Mouse (Mus musculus) cortical plate, adult 2 months (tissue): ENCODE measurements around the gene Grip1. TPM values are rescaled to one million over a fixed set of nuclear protein-coding genes. Genes with fewer than 3 reads are reported as not detected.

Source experiments
- H3K27ac ChIP-seq: fragments of 200-500 bp; 2 replicates; pipeline ENCODE4 v1.5.1; 2012; ENCODE audit warnings: low read length, control low read depth, inconsistent platforms; ENCODE audit not compliant: insufficient read depth
- H3K4me1 ChIP-seq: fragments of 200-500 bp; 2 replicates; pipeline ENCODE4 v1.6.1; 2011; ENCODE audit warnings: low read length; ENCODE audit not compliant: control insufficient read depth, insufficient read depth
- H3K4me3 ChIP-seq: fragments of 200-500 bp; 2 replicates; pipeline ENCODE4 v1.5.1; 2011; ENCODE audit warnings: mild to moderate bottlenecking, low read length, control low read depth; ENCODE audit not compliant: insufficient read depth
- CTCF ChIP-seq: fragments of 200-500 bp; IDR thresholded peaks from 2 replicates; pipeline ENCODE4 v1.5.1; 2011; ENCODE audit warnings: mild to moderate bottlenecking, control low read depth, low read length; ENCODE audit not compliant: insufficient read depth; ENCODE audit errors: extremely low read depth
- POLR2A ChIP-seq: fragments of 200-500 bp; IDR thresholded peaks from 2 replicates; pipeline ENCODE4 v1.6.1; 2011; ENCODE audit warnings: mild to moderate bottlenecking, low read length, control low read depth; ENCODE audit not compliant: insufficient read depth; ENCODE audit errors: extremely low read depth
- polyA plus RNA-seq: library from polyadenylated mRNA; depleted of rRNA; stranded (reverse); fragments of >200 nt; gene quantifications from 2 replicates; pipeline ENCODE4 v1.2.3, GENCODE M21; 2012

Grip1 gene
- polyA plus RNA-seq, 1 experiment, result 7.8 TPM

GRCm38 (mm10) chr10:119831086-119831485 is 377.5 kb downstream of the Grip1 start:
- Histone ChIP-seq H3K4me1 (peaks cover 3% of the 10 kb centered on the region), H3K4me3 (no peak overlapping the region), H3K27ac (no peak overlapping the region)
- TF ChIP-seq CTCF, result no peak
- TF ChIP-seq POLR2A, result no peak

GRCm38 (mm10) chr10:119833334-119833733 is 379.7 kb downstream of the Grip1 start:
- TF ChIP-seq POLR2A (no peak), CTCF (no peak)
- no peak overlapping the region for H3K4me3 ChIP-seq
- peaks cover 3% of the 10 kb centered on the region for H3K4me1 ChIP-seq
- H3K27ac ChIP-seq, result no peak overlapping the region

DNA sequence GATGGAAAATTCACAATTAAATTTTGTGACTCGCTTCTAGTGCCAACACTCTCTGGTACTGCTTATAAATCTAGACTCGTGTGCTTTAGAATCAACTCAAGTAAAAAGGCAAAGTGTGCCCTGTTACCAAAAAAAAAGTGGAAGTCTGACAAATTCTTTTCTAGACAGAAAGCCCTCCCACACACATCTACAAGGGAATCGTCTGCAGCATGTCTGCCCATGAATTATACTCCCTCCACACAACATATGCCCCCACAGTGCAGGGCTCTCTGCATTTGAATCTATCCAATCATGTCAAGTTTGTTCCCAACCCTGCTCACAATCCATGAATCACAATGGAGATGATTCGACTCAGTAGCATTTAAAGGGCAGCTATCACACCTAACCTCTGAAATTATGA is 380.5 kb downstream of the Grip1 start:
- no peak overlapping the region for H3K4me3 ChIP-seq
- no peak overlapping the region for H3K27ac ChIP-seq
- no peak for TF ChIP-seq CTCF
- no peak for TF ChIP-seq POLR2A
- H3K4me1 ChIP-seq, result peaks cover 3% of the 10 kb centered on the region

DNA sequence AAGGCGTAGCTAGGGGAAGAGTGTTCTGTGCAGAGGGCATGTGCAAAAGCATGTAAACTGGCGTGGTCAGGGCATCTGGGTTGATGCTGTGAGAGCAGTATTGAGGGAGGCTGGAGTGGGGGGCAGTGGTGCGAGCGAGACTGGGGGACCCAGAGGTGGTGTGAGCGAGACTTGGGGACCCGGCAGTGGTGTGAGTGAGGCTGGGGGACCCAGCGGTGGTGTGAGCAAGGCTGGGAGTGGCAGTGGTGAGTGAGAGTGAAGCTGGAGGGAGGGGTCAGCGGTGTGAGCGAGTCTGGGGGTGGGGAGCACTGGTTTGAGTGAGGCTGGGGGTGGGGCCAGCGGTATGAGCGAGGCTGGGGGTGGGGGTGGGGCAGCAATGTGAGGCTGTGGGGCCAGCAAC is 386.0 kb downstream of the Grip1 start:
- H3K4me3 ChIP-seq, result no peak overlapping the region
- no peaks in the 10 kb centered on the region for H3K4me1 ChIP-seq
- H3K27ac ChIP-seq, result no peak overlapping the region
- TF ChIP-seq CTCF (no peak), POLR2A (no peak)

DNA sequence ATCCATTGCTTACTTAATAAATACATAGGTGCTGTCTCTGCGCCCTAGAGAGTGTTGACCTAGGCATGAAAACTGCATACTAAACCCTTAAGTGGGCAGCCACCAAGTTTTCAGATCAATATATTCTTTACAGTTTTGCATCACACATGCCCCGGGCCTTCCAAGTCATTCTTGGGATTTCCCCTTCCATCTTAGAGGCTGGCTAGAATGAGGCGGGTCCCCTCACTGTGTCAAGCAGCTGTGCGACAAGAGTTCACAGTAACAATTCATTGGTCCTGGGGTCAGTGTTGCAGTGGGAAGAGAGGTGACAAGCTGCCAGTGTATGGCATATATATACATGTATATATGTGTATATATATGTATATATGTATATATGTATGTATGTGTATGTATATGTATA is 388.4 kb downstream of the Grip1 start:
- TF ChIP-seq POLR2A, result no peak
- no peak for TF ChIP-seq CTCF
- Histone ChIP-seq H3K4me1 (peaks cover 1% of the 10 kb centered on the region; the same call in 1 of the 2 replicates), H3K27ac (no peak overlapping the region), H3K4me3 (no peak overlapping the region)

DNA sequence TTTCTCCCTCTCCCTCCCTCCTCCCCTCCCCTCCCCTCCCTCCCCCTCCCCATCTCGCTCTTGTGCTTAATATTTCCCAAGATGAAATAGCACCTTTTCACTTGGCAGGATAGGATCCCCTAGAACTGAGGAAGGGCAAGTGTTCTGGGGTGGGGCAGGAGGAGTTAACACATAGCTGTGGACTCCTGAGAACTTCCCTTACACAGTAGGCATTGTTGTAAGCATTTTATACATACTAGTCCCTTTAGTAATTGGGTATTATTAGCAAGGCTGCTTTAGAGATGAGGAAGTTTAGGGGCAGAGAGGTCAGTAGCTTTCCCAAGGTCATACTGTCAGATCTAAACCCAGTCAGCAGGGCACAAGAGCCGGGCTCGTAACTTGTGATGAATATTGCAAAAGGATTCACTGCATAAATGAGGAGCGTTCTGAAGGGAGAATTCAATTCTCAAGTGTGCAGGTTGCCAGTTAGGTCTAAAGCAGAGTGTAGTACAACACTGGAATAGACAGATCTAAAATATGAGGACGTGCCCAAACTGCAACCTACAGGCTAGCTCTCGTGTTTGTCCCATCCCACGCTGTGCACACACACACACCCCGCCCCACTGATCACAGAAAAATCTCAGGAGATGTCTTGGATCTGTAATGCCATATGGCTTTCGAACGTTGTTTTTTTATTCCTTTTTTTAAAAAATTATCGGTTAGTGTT is 392.2 kb downstream of the Grip1 start:
- Histone ChIP-seq H3K27ac (no peak overlapping the region), H3K4me3 (no peak overlapping the region), H3K4me1 (peaks cover 1% of the 10 kb centered on the region; the same call in 1 of the 2 replicates)
- no peak for TF ChIP-seq POLR2A
- no peak for TF ChIP-seq CTCF

- TF ChIP-seq POLR2A, result no peak
- TF ChIP-seq CTCF, result no peak
- H3K4me1 ChIP-seq, result no peaks in the 10 kb centered on the region
- no peak overlapping the region for H3K27ac ChIP-seq
- no peak overlapping the region for H3K4me3 ChIP-seq
Observed at GRCm38 (mm10) chr10:119851594-119851993, 398.0 kb downstream of the Grip1 start.

DNA sequence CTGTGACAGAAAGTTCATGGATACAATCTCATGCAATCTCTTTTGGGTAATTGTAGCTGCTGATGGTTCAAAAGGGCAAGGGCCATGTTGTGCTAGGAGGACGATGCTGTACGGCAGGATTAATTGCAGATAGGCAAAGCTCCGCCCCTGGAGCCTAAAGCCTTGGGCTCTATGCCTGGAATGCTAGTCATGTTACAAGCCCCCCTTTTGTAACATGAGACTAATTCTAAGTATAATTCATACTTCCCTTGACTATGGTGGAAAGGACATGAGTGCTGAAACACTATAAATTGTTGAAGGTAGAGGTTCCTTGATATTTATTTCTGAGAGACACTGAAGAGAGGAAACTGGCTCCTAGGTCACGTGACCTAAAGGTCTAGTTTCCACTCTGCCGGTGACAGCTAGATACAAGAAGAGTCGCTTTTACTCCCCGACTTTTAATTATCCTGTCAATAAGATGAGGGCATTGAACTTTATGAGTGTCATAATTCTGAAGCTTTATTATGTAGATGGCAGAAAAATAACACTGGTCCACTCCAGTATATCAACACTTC is 399.0 kb downstream of the Grip1 start:
- TF ChIP-seq CTCF (no peak), POLR2A (no peak)
- Histone ChIP-seq H3K4me3 (no peak overlapping the region), H3K4me1 (no peaks in the 10 kb centered on the region), H3K27ac (no peak overlapping the region)

DNA sequence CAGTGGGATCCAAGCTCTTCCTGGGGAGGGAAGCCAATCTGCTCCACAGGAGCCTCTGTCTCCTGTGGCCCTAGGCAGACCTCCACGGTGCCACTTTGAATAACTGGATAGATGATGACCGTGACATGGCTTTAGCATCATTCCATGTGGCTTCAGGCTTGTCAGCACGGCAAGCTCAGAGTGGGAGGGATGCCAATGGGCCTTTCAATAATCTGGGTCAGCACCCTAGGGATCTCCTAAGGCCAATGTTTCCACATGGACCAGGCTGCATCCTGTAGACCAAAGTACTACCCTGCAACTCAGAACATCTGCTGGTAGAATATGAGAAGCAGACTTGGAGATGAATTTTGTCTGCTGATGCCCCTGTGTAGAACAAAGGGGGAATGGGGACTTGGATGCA is 414.1 kb downstream of the Grip1 start:
- Histone ChIP-seq H3K4me1 (peaks cover 7% of the 10 kb centered on the region), H3K4me3 (no peak overlapping the region), H3K27ac (no peak overlapping the region)
- TF ChIP-seq POLR2A, result no peak
- no peak for TF ChIP-seq CTCF

DNA sequence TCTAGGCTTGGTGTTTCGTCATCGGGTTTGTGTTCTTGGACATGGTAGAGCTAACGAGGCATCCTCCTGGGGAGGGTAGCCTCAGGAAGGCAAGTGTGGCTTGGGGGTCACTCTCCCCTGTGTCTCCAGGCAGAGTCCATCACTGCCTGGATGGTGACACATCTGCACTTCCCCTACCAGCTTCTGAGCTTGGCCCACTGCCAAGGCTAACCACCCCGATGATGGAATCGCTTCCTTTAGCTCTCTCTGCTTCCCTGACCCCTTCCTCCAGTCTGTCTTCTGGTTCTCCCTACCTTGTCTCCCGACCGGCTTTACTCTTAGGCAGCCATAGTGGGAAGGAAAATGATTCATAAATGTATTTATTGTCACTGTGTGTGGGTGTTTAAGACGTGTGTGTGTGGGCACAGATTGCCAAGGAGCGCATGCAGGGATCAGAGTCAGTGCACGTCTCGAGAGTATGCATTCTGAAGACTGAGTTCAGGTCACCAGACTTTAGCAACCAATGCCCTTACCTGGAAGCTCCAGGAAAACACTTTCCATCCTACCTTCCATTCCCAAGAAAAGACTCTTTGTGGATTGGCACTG is 415.5 kb downstream of the Grip1 start:
- Histone ChIP-seq H3K27ac (no peak overlapping the region), H3K4me3 (no peak overlapping the region), H3K4me1 (peaks cover 7% of the 10 kb centered on the region)
- TF ChIP-seq POLR2A, result no peak
- no peak for TF ChIP-seq CTCF
